Mouse (Mus musculus) cerebellum, adult 18-20 months (tissue): Measurements from ENCODE around the gene Kank2.
"Not testable (repeated sequence)": the region's sequence is repeated elsewhere in the genome, so short reads cannot be mapped to it uniquely, and the experiment has no call there.

Experiments
- DNase-seq, 2 experiments: peaks; one replicate each; pipeline ENCODE4 v3.0.0; 2021

Kank2 gene

DNA sequence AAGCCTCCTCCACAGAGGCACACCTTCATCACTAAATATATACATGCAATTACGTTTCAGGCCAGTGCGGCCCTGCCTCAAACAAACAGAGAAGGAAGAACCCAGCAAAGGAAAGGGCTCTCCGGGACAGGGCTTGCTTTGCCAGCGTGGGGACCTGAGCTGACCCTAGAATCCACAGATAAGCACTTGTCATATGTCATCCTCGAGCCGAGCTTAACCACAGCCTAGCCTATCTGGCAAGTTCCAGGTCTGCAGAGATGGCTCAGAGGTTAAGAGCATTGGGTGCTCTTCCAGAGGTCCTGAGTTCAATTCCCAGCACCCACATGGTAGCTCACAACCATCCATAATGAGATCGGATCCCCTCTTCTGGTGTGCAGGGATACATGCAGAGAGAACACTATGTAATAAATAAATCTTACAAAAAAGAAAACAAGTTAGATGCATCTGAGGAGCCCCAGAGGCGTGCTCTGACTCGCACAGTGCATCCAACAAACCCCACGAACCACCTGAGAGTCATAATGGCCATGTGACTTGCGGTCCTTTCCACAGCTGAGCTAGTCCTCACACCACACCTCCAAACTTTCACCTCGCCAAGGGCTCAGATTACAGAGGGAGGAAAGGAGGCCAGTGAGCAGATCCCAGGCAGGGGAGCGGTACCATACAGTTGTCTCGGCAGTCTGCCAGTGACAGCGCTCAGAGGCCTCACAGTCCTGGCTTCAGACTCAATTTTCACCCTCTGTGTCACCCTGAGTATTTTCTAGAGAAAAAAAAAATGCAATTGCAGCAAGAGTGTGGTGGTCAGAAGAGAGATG lies 16.7 kb downstream of the Kank2 start:
- peak in 1 of 2 experiments; percentile 56 for DNase-seq

DNA sequence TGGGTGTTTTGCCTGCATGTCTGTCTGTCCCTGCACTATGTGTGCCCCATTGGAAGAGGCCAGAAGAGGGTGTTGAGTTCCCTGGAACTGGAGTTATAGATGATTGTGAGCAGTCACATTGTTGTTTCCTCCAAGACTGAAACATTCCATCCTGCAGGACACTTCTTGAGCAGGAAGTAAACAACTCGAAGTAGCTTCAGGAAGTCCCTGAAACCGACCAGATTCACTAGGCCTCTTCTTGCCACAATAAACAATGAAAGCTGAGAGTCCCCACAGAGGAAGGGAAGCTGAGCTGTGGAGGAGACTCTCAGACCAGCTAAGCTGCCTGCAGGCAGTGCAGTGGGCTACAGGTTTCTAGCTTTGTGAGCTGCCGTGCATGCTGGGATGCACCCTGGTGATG lies 20.8 kb downstream of the Kank2 start:
- no peak for DNase-seq

DNA sequence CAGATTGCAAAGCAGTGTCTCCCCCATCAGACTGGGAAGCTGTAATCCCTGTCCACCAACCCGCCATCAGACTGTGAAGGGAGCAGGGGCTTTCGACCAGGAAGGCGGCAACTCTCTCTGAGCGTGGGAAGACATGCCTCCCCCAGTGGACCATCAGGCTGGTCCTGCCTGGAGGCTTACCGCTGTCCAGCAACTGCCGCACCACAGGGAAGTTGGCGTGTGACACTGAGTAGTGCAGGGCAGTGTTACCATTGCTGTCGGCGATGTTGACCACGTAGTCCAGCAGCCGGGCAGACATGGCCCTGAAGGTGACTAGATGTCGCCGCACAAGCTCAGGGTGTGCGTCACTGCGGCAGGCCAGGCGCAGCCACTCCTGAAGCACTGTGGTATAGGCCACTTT lies 24.2 kb downstream of the Kank2 start:
- DNase-seq: no peak

DNA sequence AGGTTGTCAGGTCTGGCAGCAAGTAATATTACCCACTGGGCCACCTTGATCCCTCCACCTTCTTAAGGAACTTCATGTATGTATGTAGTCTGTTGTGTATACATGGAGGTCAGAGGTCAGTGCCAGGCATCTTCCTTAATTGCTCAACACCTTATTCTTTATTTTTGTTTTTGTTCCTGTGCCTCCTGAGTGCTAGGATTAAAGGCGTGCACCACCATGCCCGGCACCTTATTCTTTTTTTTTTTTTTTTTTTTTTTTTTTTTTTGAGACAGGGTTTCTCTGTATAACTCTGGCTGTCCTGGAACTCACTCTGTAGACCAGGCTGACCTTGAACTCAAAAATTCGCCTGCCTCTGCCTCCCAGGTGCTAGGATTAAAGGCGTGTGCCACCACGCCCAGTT lies 25.1 kb downstream of the Kank2 start:
- DNase-seq: not testable (repeated sequence)

DNA sequence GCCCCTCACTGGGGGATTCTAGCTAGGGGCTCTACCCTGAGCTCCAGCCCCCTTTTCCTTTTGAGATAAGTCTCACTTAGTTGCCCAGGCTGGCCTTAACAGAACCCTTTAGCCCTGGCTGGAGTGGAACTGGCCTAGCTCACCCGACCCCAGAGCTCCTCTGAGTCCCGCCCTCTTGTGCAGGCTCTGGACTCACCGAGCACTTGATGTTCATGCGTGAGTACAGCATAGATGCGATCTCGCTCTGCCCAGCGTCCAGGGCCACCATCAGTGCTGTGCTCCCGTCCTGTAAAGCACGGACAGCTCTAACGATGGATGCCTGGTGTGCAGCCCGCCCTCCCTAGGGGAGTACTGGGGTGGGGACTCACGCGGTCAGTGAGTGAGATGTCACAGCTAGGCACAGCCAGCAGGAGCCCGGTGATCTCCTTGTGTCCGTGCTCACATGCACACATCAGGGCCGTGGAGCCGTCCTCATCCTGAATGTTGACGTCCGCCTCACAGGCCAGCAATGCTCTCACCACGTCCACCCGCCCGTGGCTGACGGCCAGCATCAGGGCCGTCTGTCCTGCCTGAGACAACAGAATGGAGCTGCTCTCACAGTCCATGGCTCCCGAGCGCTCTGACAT lies 28.9 kb downstream of the Kank2 start:
- DNase-seq: peak; percentile 65 to 72

DNA sequence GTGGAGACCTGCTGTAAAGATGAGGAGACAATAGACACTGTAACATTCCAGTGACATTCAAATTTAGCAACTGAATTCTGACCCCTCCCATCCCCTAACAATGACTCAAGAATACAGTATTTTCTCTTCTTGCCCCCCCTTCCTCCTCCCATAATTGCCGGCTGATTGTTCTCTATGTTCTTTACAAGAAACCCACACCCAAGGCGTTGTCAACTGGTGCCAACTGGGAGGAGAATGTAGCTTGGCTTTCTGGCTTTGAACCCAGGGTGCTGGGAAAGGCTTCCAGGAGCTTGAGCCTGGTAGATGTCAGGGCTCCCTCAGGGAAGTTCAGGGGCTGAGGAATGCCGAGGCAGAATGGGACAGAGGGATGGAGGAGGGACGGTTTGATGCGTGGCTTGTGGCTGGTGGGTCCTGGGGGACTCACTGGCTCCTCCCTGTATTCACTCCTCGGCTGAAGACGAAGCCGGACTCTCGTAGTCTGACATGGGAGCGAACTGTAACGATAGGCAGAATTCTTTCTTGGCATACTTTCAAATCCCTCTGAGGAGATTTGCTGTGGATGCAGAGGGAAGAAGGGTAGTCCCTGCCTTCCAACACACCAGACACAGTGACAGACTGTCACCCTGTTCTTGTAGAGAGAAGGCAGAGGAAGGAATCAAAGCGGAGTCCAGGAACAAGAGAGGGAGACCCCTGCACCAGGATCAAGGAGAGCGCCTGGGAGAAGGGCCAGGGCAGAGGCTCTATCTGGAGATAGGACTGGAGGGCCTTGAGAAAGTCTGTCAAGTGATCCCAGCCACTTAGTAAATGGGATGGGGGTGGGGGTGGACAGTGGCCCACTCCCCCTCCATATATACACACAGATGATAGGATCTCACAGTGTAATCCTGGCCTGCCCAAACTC lies 29.8 kb downstream of the Kank2 start:
- DNase-seq: peak; percentile 63 to 65

DNA sequence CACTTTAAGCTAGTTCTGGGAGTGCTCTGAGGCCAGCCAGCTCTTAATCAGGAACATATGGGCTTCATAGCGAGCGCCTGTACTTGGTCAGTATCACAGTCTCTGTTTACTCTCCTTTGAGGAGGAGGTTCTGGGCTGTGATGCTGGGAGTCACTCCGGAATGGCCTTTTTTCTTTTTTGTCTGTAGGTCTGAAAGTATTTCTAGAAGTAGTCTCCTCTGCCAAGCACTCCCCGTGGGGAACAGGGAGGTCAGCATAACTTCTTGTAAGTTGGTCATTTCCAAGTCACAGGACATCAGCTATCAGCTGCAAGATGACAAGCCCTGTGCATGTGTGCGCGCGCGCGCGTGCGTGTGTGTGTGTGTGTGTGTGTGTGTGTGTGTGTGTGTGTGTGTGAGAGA lies 30.6 kb downstream of the Kank2 start:
- DNase-seq: peak; percentile 75 to 80

DNA sequence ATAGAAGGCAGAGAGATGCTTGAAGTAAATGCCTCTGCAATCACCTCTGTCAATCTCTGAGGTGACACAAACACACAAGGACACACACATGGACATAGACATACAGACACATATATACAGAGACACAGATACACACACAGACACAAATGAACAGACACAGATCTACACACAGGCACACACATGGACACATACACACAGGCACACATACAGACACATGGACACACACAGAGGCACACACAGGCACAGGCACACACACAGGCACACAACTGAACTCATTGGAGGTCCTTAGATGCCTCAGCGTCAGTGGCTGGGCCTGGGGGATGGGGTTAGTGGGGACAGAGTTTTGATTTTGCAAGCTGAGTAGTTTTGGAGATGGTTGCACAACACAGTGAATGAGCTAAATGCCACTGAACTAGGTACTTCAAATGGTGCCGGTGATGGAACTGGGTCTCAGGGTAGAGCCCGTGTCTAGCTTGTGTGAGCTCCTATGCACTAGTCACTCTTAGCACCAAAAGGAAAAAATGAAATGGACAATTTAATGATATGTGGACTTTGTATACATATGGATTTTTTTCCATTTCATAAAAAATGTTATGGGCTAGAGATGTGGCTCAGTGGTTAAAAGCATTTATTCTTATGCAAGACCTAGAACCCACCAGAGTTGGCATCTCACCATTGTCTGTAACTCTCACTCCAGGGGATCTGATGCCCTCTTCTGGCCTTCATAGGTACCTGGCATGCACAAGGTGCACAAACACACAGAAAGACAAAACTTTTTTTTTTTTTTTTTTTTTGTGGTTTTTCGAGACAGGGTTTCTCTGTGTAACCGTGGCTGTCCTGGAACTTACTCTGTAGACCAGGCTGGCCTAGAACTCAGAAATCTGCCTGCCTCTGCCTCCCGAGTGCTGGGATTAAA lies 34.2 kb downstream of the Kank2 start:
- DNase-seq: no peak

DNA sequence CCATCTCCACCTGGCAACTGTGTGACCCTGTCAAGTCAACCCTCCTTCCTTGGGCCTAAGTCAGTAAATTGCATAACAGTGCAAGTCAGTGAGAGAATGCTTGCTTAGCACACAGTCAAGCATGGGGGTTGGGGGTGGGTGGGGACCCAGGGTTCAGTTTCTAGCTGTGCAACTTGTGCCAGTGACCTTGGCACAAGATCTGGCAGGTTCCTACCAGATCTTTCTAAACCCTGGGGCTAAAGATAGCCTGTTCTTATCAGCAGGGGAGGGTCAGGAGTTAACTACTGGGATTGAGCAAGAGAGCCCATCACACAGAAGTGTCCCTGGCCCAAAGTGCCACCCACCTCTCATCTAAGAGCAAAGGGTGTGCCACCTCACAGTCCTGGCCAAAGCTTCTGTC lies 36.4 kb downstream of the Kank2 start:
- no peak for DNase-seq

DNA sequence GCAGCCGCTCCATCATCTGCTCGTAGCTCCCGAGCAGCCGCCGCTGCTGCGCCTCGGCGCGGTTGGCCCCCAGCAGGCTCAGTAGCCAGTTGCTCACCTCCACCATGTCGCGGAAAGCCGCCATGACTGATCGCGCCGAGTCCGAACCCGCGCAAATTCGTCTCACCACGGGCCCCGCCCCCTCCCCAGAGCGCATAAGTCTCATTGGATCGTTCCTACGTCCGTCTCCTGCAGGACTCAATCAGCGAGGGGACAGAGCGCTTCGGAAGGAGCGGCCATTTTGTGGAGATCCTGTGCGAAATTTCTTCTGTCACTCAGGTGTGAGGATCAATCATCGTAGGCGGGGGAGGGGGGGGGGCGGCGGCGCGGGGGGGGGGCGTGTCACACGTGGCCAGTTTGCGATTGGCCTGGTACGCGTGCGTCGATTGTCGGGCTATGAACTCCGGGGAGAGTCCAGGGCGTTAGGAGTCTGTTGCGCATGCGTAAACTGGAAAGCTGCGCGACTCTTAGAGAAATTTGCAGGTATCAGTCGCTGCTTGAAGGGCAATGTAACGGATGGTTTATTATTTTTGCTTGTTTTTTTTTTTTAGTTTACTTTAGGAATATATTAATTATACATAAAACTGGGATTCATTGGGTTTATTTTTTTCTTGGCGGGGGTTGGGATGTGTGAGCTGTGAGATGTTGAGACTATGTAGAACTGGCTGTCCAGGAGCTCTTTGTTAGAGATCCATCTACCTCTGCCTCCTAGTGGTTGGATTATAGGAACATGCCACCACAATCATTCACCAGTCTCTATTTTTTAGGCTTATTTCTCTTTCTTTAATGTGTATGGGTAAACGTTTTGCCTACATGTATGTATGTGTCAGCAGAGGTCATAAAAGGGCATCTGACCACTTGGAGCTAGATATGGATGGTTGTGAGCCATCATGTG lies 38.1 kb downstream of the Kank2 start, which contains the start of gene Spc24:
Gene Spc24, minus strand, starts transcription at position 149 of the 934 bp plus-strand sequence.
- peak; percentile 95 to 97 for DNase-seq

DNA sequence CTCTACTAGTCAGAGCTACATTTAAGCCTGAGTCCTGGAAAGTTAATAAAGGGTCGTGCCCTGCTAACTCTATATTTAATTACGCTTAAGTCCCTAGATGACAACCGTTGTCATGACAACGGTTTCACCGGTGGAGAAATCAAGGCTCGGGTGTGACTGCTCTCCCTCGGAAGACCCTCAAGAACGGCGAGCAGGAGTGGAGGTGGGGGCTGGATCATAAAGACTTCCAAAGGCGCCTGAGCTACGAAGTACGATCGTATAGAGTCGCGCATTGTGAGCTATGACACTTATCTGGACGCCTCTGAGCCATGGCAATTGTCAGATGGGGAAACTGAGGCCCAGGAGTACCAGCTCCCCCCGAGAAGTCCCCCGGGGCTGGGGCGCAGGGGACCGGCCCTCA lies 38.8 kb downstream of the Kank2 start:
- DNase-seq: no peak

DNA sequence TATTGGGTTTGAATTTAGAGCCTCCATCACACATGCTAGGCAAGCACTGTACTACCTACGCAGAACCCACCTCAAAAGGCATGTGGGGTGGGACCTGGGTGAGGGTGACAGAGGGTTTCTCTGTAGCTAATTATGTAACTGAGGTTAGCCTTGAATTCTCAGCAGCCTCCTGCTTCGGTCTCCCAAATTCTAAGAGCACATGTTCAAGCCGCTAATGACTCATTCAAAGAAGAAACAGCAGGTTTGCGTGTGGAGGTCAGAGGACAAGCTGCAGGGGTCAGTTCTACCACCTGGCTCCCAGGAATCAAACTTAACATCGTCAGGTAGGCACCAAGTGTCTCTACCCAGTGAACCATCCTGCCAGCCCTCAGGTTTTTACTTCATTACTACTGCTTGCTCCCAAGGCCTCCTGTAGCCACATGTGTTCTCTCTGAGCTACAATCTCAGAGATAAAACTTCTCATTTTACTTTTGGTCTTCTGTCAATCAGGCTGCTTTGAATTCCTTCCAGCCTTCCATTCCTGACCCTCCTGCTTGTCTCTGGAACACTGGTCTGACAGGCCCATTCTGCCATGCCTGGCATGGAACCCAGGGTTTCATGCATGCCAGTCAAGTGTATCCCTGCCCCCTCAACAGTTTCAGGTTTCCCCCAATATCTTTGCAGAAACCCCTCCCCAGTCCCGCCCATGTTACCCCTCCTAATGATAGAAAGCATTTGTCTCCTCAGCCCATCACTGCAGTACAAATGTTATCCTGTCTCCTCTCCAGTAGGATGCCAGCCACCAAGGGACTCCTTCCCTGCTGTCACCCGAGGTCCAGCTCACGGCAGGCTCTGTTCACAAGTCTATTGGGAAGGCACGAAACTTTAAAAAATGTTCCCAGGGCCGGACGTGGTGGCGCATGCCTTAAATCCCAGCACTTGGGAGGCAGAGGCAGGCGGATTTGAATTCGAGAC lies 39.7 kb downstream of the Kank2 start:
- DNase-seq: no peak

DNA sequence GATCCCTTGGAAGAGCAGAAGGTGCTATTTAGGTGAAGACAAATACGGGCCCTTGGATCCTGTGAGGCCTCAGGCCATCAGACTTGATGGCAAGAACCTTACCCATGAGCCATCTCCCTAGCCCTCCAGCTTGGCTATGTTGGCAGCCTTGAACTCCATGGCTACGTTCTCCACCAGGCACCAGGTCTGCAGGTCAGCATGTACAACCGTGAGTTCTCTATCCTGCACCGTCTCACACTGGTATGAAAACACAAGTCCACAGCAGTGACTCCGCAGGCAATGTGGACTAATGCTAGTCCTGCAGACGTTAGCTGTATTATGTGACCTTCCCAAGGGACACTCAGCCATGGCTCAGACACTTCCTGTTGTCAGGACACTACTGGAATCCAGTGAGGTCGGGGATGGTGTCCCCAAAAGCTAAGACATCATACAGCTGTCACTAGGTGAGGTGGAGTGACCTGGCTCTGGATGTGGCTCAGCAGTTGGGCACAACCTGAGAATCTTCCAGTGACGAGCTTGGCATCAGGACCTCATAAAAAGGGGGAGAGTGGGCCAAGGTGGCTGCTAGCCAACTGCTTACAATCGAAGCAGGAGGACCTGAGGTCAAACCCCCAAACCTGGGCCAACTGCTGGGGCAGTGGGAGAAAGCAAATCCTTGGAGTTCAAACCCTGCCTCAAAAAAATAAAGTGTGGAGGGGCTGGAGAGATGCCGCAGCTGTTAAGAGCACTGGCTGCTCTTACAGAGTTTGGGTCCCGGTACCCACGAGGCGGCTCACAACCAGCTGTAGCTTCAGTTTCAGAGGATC lies 43.8 kb downstream of the Kank2 start:
- no peak for DNase-seq

DNA sequence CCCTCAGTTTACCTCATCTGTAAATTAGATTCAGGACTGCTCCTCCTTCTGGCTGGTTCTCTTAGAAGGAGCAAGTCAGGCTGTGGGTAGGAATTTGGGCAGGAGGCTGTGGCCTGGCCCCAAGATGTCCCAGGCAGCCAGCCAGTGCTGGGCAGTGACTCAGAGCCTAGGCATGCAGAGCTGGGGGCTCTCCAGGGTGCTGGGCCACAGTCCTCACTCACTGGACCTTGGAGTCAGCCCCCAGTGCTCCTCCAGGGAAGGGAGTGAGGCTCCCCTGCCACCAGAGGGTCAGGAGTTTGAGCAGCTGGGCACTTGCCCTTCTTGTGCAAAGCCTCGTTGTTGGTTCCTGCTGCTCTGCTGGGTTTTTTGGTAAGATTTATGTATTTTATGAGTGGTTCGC lies 44.5 kb downstream of the Kank2 start:
- DNase-seq: peak; percentile 85

DNA sequence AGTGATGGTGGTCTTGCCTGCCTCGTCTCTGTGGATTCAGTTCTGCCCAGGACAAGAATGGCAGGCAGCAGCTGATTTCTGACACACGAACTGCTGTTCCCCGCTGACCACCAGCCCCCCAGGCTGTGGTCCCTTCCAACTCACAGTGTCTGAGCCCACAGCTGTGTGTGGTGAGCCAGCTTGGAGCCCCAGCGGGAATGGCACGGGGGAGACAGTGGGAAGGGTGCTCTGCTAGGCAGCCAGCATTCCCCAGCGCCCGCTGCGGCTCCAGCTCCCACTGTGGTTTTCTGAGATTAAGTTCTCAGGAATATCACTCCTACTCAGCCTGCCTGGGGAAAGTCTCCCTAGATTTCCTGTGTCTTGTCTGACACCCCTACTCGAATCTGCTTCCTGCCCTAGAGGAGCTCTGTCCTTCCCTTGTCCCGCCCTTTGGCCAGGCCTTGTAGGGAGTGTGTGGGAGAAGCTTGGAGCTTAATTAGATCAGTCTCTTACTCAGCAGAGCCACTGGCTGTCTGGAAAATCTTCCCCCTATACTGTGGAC lies 46.2 kb downstream of the Kank2 start:
- DNase-seq: peak in 1 of 2 experiments; percentile 19

DNA sequence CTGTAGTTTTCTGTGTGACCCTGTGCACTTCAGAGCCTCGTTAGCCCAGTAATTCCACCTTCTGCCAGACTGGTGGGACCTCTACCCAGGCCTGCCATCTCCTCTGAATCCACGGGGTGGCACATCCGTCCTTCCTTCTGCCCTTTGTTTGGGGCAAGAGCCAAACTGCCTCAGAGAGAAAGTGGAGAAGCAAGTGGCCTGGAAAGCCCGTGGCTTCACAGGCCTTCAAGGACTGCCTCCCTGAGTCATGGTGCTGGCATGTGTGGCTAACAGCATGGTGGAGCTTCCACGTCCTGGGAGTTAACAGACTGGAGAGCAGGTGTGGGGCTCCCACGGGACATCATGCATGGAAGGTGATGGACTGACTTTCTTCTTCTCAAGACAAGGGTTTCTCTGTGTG lies 47.2 kb downstream of the Kank2 start:
- peak; percentile 49 to 55 for DNase-seq

DNA sequence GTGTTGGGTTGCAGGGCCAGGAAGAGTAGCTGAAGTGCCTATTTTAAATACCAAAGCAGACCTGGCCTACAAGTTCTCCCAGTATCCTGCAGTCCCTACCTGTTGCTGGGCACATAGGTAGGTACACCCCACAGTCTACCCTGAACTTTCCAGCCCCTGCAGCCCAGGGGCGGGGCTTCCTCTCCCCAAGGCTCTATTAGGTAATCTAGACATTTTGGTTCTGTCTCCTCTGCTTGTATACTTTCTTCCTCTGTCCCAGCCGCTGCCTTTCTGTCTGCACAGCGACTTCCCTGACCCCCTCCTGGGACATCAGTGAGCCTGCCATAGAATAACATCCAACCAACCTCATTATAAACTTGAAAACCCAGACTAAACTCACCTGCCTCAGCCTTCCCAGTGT lies 48.2 kb downstream of the Kank2 start:
- no peak for DNase-seq

DNA sequence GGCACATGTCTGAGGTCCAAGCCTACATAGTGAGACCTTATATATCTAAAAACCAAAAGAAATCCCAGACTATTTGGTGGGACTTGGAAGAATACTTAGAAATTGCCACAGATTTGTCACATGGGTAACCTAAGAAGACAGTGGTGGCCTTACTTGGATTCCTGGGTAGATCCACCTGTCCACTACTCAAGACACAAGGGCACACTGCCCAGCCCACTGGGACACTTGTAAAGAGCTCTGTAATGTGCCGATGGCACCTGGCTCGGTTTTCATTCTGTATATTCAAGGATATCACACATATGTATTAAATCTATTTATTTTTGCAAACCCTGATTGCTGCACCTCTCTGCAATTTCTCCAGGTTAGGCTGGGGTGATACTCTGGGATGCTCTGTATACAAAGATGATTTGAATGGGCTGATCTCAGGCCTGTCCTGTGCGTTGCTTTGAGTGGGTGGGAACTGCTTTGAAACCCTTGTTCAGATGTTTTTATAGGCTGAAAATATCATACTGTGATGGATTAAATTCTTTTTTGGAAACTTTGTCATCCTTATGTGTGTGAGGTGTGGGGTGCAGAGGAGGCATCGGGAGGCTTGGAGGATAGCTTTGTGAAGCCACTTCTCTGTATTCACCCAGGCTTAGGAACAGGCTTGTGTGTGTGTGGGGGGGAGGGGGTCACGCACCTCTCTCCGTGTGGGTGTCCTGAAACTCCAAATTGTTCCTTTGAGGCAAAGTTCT lies 49.0 kb downstream of the Kank2 start:
- DNase-seq: peak in 1 of 2 experiments; percentile 29
